7 mouse cellular contexts compared by ENCODE assay signal in the genomic region with DNA sequence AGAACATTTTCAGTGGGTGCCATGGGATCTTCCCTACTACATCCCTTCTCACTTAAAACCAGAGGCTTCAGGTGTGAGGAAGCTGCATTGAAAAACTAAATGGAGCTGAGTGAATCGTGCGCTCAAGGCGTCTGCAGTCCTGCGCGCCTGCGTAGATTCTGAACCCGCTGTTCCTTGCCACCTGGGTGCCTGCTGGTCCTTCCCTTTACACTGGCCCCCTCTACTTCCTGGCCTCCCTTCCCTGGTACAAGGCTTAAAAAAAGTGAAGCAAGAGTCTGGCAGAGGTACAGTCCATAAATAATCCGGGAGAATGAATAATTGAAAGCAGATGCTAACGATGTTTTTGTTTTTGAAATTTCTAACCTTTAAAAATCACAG. TPM values are rescaled to one million over a fixed set of nuclear protein-coding genes. Genes with fewer than 3 reads are reported as not detected.
DNase-seq lines count a peak whose midpoint lies in the region; ATAC-seq and TF ChIP-seq lines count a peak whose summit lies in the region.

No protein-coding gene starts in this region.

- peak overlapping the region; percentile 57 for H3K4me3 ChIP-seq in lung, embryonic 16.5 days (ENCODE audit: low read length)
- peak overlapping the region; percentile 55 for H3K4me3 ChIP-seq in limb, embryonic 10.5 days
- H3K4me3 ChIP-seq in small intestine, adult 2 months (ENCODE audit: low read depth, low read length) = peak overlapping the region; percentile 66

- H3K9me3 ChIP-seq in lung, embryonic 16.5 days (ENCODE audit: control insufficient read depth, low read length) = no peaks in the 10 kb centered on the region; the same call in 1 of the 2 replicates
- no peaks in the 10 kb centered on the region for H3K9me3 ChIP-seq in limb, embryonic 10.5 days (replicated peaks)

- no peak overlapping the region; the same call in none of the 2 replicates for H3K9ac ChIP-seq in lung, embryonic 16.5 days (ENCODE audit: low read length)

- H3K36me3 ChIP-seq in lung, embryonic 16.5 days (ENCODE audit: control insufficient read depth, insufficient read depth, low read length) = no peaks in the 10 kb centered on the region
- H3K36me3 ChIP-seq in limb, embryonic 10.5 days = no peaks in the 10 kb centered on the region
- no peaks in the 10 kb centered on the region for H3K36me3 ChIP-seq in small intestine, adult 2 months (ENCODE audit: control insufficient read depth, insufficient read depth, low read length)

- TF ChIP-seq POLR2A in small intestine, adult 2 months (IDR thresholded peaks at IDR 0.05; ENCODE audit: low read depth, low read length) = no peak

- no peak for TF ChIP-seq CTCF in small intestine, adult 2 months (IDR thresholded peaks at IDR 0.05; ENCODE audit: extremely low read depth, insufficient read length, insufficient replicate concordance, low read depth, low read length)

- ATAC-seq in lung, embryonic 16.5 days (ENCODE audit: low read depth) = peak; percentile 46; the same call in 1 of the 2 replicates

- DNase-seq in lung, postnatal 25 days (ENCODE audit: low spot score) = no peak
- DNase-seq in fibroblast of lung, adult 2 months (ENCODE audit: low read depth) = peak; percentile 65
- peak; percentile 63 for DNase-seq in limb, embryonic 10.5 days (ENCODE audit: low spot score)
- DNase-seq in ovary, postnatal 36 days (ENCODE audit: low spot score) = no peak
- DNase-seq in testis, postnatal 10 days (ENCODE audit: low spot score) = no peak

- H3K27me3 ChIP-seq in lung, embryonic 16.5 days (ENCODE audit: control insufficient read depth, insufficient read depth, low read depth, low read length) = peaks cover 43% of the 10 kb centered on the region
- peaks cover 40% of the 10 kb centered on the region for H3K27me3 ChIP-seq in limb, embryonic 10.5 days (ENCODE audit: low read depth, poor library complexity, severe bottlenecking)
- peaks cover 32% of the 10 kb centered on the region for H3K27me3 ChIP-seq in small intestine, adult 2 months (ENCODE audit: control insufficient read depth, insufficient read depth, low read length)

- peak overlapping the region; percentile 83 for H3K4me2 ChIP-seq in lung, embryonic 16.5 days (ENCODE audit: low read depth, low read length)

- 8% methylated on average over 9 of the region's 9 CpGs for WGBS in lung, embryonic 16.5 days
- WGBS in limb, embryonic 10.5 days = 4% methylated on average over 9 of the region's 9 CpGs
- WGBS in small intestine, adult 2 months = 26% methylated on average over 9 of the region's 9 CpGs

- no peak overlapping the region for H3K27ac ChIP-seq in lung, embryonic 16.5 days (ENCODE audit: low read length)
- peak overlapping the region; percentile 90 for H3K27ac ChIP-seq in limb, embryonic 10.5 days
- no peak overlapping the region for H3K27ac ChIP-seq in small intestine, adult 2 months (ENCODE audit: insufficient read depth, low read depth, low read length)

- peaks cover 24% of the 10 kb centered on the region; the same call in 1 of the 2 replicates for H3K4me1 ChIP-seq in lung, embryonic 16.5 days (replicated peaks; ENCODE audit: control insufficient read depth, insufficient read depth, low read length)
- H3K4me1 ChIP-seq in limb, embryonic 10.5 days = peaks cover 45% of the 10 kb centered on the region
- H3K4me1 ChIP-seq in small intestine, adult 2 months (ENCODE audit: control insufficient read depth, insufficient read depth, insufficient read length, low read length) = no peaks in the 10 kb centered on the region; the same call in 1 of the 2 replicates

RNA-seq across cellular contexts. Expression of a gene that starts 1.7 kb away (rescaled TPM):
- 0.54 and 1.5 TPM in 2 replicates for polyA plus RNA-seq in lung, embryonic 16.5 days (2015; fragmentation: Nextera tagmentation; extraction: Ambion mirVana)
- polyA plus RNA-seq in limb, embryonic 10.5 days (2016; fragmentation: Nextera tagmentation; extraction: Ambion mirVana) = 0.60 and 0.91 TPM in 2 replicates
- 0.38 and 1.4 TPM in 2 replicates for polyA plus RNA-seq in small intestine, adult 2 months (2012; rRNA removed)

Comparison
In these comparisons a context has a peak if more than half of its experiments do, and no peak if none do; other contexts are left out.
1. DNase-seq: peak in fibroblast of lung, adult 2 months (single experiment) and limb, embryonic 10.5 days (single experiment); none in lung, postnatal 25 days (single experiment), ovary, postnatal 36 days (single experiment) and testis, postnatal 10 days (single experiment).
2. Peak in every context shown above with its lines, with median percentiles within 50 percentile points of each other: H3K4me3 ChIP-seq.